Mouse (Mus musculus): Measurements from ENCODE around the gene Ube2cbp.

- no peak for TF ChIP-seq TAL1 (IDR thresholded peaks at IDR 0.05; ENCODE audit: low read length)
- TF ChIP-seq GATA1 (IDR thresholded peaks at IDR 0.05; ENCODE audit: low read length) = no peak
Measured at GRCm38 (mm10) chr9:86496261-86496660, 31.5 kb upstream of the Ube2cbp start.

All from erythroblast, embryonic 14.5 days (primary cell).